Mouse (Mus musculus): Measurements from ENCODE around the gene Dnajc1.

GRCm38 (mm10) chr2:18159426-18159825, 233.2 kb downstream of the Dnajc1 start:
- TF ChIP-seq CTCF (conservative IDR thresholded peaks at IDR 0.05; ENCODE audit: low read length) (no peak), POU5F1 (IDR thresholded peaks at IDR 0.05; ENCODE audit: borderline replicate concordance, low read length) (no peak)

Data from E14TG2a.4 (cell line).